Mouse (Mus musculus) heart, adult 8-10 months (tissue): ENCODE data around the gene Donson. TPM values are rescaled to one million over a fixed set of nuclear protein-coding genes. Genes with fewer than 3 reads are reported as not detected.
A peak's percentile ranks its signal among the peaks of the same experiment; 100 is the strongest.
"Not testable (repeated sequence)": the region's sequence is repeated elsewhere in the genome, so short reads cannot be mapped to it uniquely, and the experiment has no call there.

Experiments used
- DNase-seq: peaks from one replicate; pipeline ENCODE4 v3.0.0; 2022; ENCODE audit warnings: low spot score
- total RNA-seq, 4 experiments: library from RNA; stranded (reverse); gene quantifications; 2 replicates each; pipeline ENCODE4 v1.2.4; 2022

Donson gene
- total RNA-seq, 4 experiments from 2014 or later = 2.9 to 6.0 (median 3.5) TPM

GRCm38 (mm10) chr16:91688023-91688618 lies 449 bp downstream of the Donson start:
- DNase-seq = no peak

GRCm38 (mm10) chr16:91686369-91686768 lies 2.2 kb downstream of the Donson start:
- DNase-seq = no peak

GRCm38 (mm10) chr16:91685526-91685925 lies 3.0 kb downstream of the Donson start:
- no peak for DNase-seq

- no peak for DNase-seq
Measured at GRCm38 (mm10) chr16:91680656-91681055, 7.9 kb downstream of the Donson start.

- no peak for DNase-seq
Measured at GRCm38 (mm10) chr16:91678147-91678911, 10.2 kb downstream of the Donson start.

- DNase-seq = no peak
Measured at GRCm38 (mm10) chr16:91674500-91674899, 14.1 kb downstream of the Donson start.

- no peak for DNase-seq
Measured at GRCm38 (mm10) chr16:91663795-91664194, 24.8 kb downstream of the Donson start.

- DNase-seq = no peak
Measured at GRCm38 (mm10) chr16:91662336-91662735, 26.2 kb downstream of the Donson start.

GRCm38 (mm10) chr16:91661397-91661796 lies 27.2 kb downstream of the Donson start:
- DNase-seq = no peak

GRCm38 (mm10) chr16:91659798-91660197 lies 28.8 kb downstream of the Donson start:
- no peak for DNase-seq

GRCm38 (mm10) chr16:91658471-91658870 lies 30.1 kb downstream of the Donson start:
- DNase-seq = no peak

GRCm38 (mm10) chr16:91657285-91657684 lies 31.3 kb downstream of the Donson start:
- DNase-seq = no peak

GRCm38 (mm10) chr16:91655285-91655684 lies 33.3 kb downstream of the Donson start:
- no peak for DNase-seq

- no peak for DNase-seq
Measured at GRCm38 (mm10) chr16:91652191-91652590, 36.4 kb downstream of the Donson start.

- DNase-seq = no peak
Measured at GRCm38 (mm10) chr16:91649781-91650180, 38.8 kb downstream of the Donson start.

- no peak for DNase-seq
Measured at GRCm38 (mm10) chr16:91649246-91649645, 39.3 kb downstream of the Donson start.

- peak; percentile 72 for DNase-seq
Measured at GRCm38 (mm10) chr16:91648220-91648550, 40.4 kb downstream of the Donson start.

- DNase-seq = peak; percentile 96
Measured at GRCm38 (mm10) chr16:91647461-91648219, 40.9 kb downstream of the Donson start, which contains the start of gene Son. Gene Son, plus strand, starts transcription at chr16:91647506.

GRCm38 (mm10) chr16:91646681-91647419 lies 41.7 kb downstream of the Donson start, which contains the start of gene Gart:
Gene Gart, minus strand, starts transcription at chr16:91646952.
- DNase-seq = peak; percentile 94

- DNase-seq = no peak
Measured at GRCm38 (mm10) chr16:91645995-91646602, 42.5 kb downstream of the Donson start.

GRCm38 (mm10) chr16:91645420-91645819 lies 43.1 kb downstream of the Donson start:
- DNase-seq = not testable (repeated sequence)
